Mouse (Mus musculus): ENCODE measurements around the gene Gm17662.

The Gm17662 gene

GRCm38 (mm10) chr4:104888499-104889262, 31.6 kb downstream of the Gm17662 start:
- no peak for DNase-seq

GRCm38 (mm10) chr4:104891708-104892107, 34.6 kb downstream of the Gm17662 start:
- DNase-seq = no peak

- no peak for DNase-seq
These were observed 36.5 kb downstream of the Gm17662 start for GRCm38 (mm10) chr4:104893588-104893987.

GRCm38 (mm10) chr4:104894004-104894734, 37.0 kb downstream of the Gm17662 start:
- peak; percentile 30 to 34 for DNase-seq

GRCm38 (mm10) chr4:104902836-104903235, 45.7 kb downstream of the Gm17662 start:
- DNase-seq = no peak

- no peak for DNase-seq
These were observed 47.9 kb downstream of the Gm17662 start for GRCm38 (mm10) chr4:104905049-104905448.
